Mouse (Mus musculus) c-Kit-positive CD71-positive TER-119-negative erythroid progenitor cells, embryonic 14.5 days (primary cell): Measurements from ENCODE around the gene Axdnd1.
"Not testable (repeated sequence)": the region's sequence is repeated elsewhere in the genome, so short reads cannot be mapped to it uniquely, and the experiment has no call there.

Experiments used
- DNase-seq: peaks from one replicate; pipeline ENCODE4 v3.0.0-alpha.2; 2013; ENCODE audit warnings: low read depth

The Axdnd1 gene

DNA sequence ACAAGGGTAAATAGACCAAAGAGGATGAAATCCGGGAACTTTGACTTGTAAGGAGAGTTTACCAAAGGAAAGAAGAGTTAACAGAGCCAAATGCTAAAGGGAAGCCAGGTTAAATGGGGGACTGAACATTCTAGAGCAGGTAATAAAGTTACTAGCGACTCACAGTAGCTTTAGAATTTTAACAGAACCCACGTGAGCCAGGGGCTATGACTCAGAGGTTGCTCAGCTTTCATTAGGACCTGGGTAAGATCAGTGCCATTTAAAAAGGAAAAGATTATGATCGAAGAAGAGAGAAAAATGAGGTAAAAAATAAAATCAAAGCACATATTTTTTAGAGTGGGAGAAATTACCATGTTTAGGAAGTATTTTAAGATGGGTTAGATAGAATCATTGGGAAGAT lies 80.1 kb downstream of the Axdnd1 start:
- no peak for DNase-seq

GRCm38 (mm10) chr1:156323126-156323525 lies 97.8 kb downstream of the Axdnd1 start:
- DNase-seq: no peak

- no peak for DNase-seq
Measured at GRCm38 (mm10) chr1:156310630-156311029, 110.3 kb downstream of the Axdnd1 start, which contains the start of gene Nphs2. Gene Nphs2 (plus strand): TSS chr1:156310727.

GRCm38 (mm10) chr1:156308595-156308994 lies 112.4 kb downstream of the Axdnd1 start:
- DNase-seq: no peak

DNA sequence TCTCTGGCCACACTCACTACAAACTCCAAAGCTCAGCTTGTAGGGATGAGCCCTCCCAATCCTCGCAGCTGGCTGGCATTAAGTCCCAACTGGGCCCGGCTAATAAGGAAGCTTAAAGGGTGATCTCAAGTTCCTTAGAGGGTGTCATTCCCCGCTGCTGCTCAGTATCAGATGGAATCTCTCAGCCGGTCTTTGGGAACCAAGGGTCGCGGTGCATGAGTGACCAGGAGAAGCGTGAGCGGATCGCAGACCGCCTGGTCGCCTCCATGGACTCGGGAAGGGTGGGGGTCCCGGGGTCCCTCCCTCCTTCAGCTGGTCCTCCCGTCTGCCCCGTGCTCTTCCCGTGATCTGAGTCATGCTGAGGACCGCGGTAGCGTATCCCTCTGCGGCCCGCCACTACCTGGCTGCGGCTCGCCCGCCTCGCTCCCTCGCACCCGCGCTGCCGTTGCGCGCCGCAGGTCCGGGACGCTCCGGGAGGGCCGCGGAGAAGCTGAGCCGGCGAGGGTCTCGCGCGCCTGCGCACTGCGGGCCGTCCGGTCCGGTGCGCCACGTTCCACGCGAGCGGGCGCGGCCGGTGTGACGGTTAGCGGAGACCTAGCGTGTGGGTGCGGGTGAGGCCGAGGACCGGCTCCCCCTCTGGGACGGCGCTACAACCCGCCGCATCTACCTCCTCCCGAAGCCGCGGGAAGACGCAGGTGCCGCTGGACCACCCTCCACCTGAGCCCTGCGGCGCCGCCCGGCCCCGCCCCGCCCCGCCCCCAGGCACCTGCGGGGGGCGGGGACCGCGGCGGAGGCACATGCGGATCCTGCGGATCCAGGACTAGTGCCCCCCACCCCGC lies 117.8 kb downstream of the Axdnd1 start, which contains the start of gene Tdrd5:
Gene Tdrd5, minus strand, starts transcription at position 754 of the 839 bp plus-strand sequence.
- DNase-seq: no peak

GRCm38 (mm10) chr1:156290016-156290415 lies 130.9 kb downstream of the Axdnd1 start:
- no peak for DNase-seq

- not testable (repeated sequence) for DNase-seq
Measured at GRCm38 (mm10) chr1:156289222-156289587, 131.8 kb downstream of the Axdnd1 start.

GRCm38 (mm10) chr1:156288556-156289221 lies 132.3 kb downstream of the Axdnd1 start:
- no peak for DNase-seq

GRCm38 (mm10) chr1:156285541-156285896 lies 135.4 kb downstream of the Axdnd1 start:
- no peak for DNase-seq

GRCm38 (mm10) chr1:156284851-156285540 lies 136.0 kb downstream of the Axdnd1 start:
- DNase-seq: no peak

DNA sequence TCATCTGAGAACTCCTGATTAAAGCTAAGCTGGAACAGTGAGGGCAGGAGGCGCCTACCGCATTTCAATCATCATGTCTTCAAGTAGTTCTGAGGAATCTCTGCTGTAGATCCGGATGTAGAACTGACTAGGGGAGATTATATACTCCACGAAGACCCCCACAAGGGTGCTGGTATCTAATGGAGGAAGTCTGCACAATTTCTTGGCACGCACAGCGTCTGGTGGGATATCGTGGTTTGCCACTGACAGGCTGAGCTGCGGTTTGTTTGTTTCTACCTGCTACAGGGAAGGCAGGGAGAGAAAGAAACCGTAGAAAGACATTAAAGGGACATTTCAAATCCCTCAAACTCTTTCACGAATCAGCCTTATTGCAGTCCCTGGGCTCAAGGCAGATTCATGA lies 136.8 kb downstream of the Axdnd1 start:
- no peak for DNase-seq

DNA sequence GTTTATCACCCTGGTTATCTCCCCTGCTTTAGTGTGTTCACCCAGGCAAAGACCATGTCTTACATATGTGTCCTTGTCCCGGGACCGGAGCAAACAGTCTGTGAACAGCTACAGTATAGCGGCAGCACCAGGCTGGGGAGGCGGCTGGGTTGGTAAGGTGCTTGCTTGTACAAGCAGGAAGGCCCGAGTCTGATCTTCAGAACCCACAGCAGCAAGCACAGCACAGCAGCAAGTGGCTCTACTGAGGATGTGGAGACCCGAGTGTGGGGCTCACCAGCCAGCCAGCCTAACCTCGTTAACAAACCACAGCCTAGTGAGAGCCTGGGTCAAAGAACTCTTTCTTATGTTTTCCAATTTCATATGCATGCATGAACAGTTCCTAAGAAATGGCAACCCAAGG lies 140.8 kb downstream of the Axdnd1 start:
- DNase-seq: no peak

- DNase-seq: no peak
Measured at GRCm38 (mm10) chr1:156273647-156274046, 147.3 kb downstream of the Axdnd1 start.
